Mouse (Mus musculus) cerebellum, adult 2 months (tissue): ENCODE data around the gene Carf.

Experiments
- CTCF ChIP-seq: fragments of 200-500 bp; IDR thresholded peaks from 2 replicates; pipeline ENCODE4 v1.5.1; 2011; ENCODE audit warnings: low read depth, mild to moderate bottlenecking, control low read depth, low read length, moderate library complexity, borderline replicate concordance; ENCODE audit not compliant: insufficient read depth
- POLR2A ChIP-seq: fragments of 200-500 bp; IDR thresholded peaks from 2 replicates; pipeline ENCODE4 v1.6.1; 2011; ENCODE audit warnings: low read length, control low read depth, borderline replicate concordance; ENCODE audit not compliant: insufficient read depth

GRCm38 (mm10) chr1:60075590-60075989 is 22.5 kb upstream of the Carf start:
- TF ChIP-seq CTCF (no peak), POLR2A (no peak)
